Mouse (Mus musculus) central nervous system, embryonic 18 days (tissue): ENCODE data around the gene Acyp1. TPM values are rescaled to one million over a fixed set of nuclear protein-coding genes. Genes with fewer than 3 reads are reported as not detected.

Experiments
- polyA plus RNA-seq: library from polyadenylated mRNA; depleted of rRNA; stranded (reverse); fragments of >200 nt; gene quantifications from 2 replicates; pipeline ENCODE4 v1.2.3, GENCODE M21; 2012; rRNA removed

Gene Acyp1
- polyA plus RNA-seq = 30.6 and 40.3 TPM in 2 replicates

DNA sequence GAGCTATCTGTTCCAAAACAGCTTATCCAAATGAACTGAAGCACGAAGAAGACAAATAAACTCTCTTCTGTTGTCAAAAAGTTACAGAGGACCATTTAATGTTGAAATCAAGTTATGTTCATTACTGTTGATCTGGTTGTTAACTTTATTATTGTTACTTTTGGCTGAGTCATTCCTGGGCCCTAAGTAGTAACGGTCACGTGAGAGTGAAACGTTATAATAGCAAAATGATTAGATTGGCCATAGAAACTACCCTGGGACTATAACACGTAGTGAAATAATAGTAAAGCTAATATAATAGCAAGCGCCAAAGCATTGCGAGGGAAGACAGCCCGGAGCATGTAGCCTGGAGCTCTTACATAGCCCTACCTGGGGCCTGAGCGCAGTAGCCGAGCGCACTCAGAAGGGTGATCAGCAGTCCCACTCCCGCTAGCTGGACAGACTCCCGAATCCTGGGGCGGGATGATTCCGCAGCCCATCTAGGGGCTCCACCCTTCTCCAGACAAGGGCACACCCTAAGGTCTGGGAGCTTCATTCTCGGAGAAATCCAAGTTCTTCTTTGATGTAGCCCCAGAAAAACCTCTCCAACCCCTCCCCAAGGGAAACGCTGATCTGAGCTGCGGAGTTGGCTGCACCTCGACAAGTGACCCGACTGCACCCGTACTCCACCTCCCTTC, at the start of gene Acyp1:
Gene Acyp1 (minus strand): TSS at position 630 of the 677 bp plus-strand sequence.

DNA sequence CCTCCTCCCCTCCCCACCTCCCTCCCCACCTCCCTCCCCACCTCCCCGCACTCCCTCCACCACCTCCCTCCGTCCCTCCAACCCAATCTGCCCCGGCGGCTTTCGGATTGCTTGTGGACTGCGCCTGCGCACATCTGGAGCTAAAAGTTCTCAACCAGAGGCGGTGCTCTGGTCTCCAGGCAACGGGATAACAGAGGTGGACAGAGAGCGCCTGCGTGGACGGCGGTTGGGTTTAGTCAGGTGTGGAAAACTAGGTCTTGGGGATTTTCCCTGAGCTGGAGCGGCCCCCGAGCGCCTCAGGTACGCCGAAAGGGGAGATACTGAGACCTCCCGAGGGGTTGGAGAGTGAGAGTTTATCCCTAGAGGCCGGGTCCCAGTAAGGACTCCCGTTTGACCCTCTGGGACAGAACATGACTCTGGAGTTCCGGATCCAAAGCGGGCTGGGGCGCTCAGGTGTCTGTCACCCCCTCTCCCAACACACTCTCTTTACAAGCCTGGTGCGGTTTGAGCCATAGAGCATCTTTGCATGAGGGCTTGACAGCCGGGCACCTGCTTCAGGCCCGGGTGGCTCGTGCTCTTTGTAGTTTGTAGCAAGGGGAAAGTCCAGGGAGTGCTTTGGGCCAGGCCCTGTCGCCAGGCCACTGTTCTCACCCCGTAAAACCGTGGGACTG, 383 bp upstream of the Acyp1 start, which contains the start of gene Zc2hc1c:
Gene Zc2hc1c (plus strand): TSS at position 106 of the 671 bp plus-strand sequence.

GRCm38 (mm10) chr12:85270319-85270718, 17.9 kb downstream of the Acyp1 start, which contains the start of gene Mlh3:
Gene Mlh3 (minus strand): TSS chr12:85270599.

Other genes starting within 250 kb of the Acyp1 start
- gene Prox2, start 177.7 kb downstream of the Acyp1 start, polyA plus RNA-seq = 0.43 and 0.62 TPM in 2 replicates
- gene Dlst, start 177.6 kb downstream of the Acyp1 start, polyA plus RNA-seq = 147 and 152 TPM in 2 replicates
- 40.5 and 43.5 TPM in 2 replicates for gene Rps6kl1, start 137.2 kb downstream of the Acyp1 start, polyA plus RNA-seq
- gene Pgf, start 110.6 kb downstream of the Acyp1 start, polyA plus RNA-seq = 5.6 and 5.8 TPM in 2 replicates
- 95.8 and 103 TPM in 2 replicates for gene Eif2b2, start 69.0 kb downstream of the Acyp1 start, polyA plus RNA-seq
- 11.5 and 11.7 TPM in 2 replicates for gene Mlh3, start 17.8 kb downstream of the Acyp1 start, polyA plus RNA-seq
- 0.80 and 0.91 TPM in 2 replicates for gene Zc2hc1c, start 153 bp upstream of the Acyp1 start, polyA plus RNA-seq
- gene Nek9, start 50.9 kb upstream of the Acyp1 start, polyA plus RNA-seq = 27.3 and 29.3 TPM in 2 replicates
- 133 and 149 TPM in 2 replicates for gene Tmed10, start 86.4 kb upstream of the Acyp1 start, polyA plus RNA-seq
- 3.5 and 10.1 TPM in 2 replicates for gene Fos, start 185.5 kb upstream of the Acyp1 start, polyA plus RNA-seq